Mouse (Mus musculus) testis, adult 2 months (tissue): Measurements from ENCODE around the gene Ssx2ip.

Experiments used
- CTCF ChIP-seq: fragments of 200-500 bp; IDR thresholded peaks from 2 replicates; pipeline ENCODE4 v1.5.1; 2012; ENCODE audit warnings: low read depth, mild to moderate bottlenecking, inconsistent platforms, low read length, moderate library complexity; ENCODE audit not compliant: control insufficient read depth, insufficient read depth, insufficient replicate concordance
- POLR2A ChIP-seq: fragments of 200-500 bp; IDR thresholded peaks from 2 replicates; pipeline ENCODE4 v1.6.1; 2012; ENCODE audit warnings: low read depth, mild to moderate bottlenecking, inconsistent platforms, low read length, moderate library complexity; ENCODE audit not compliant: control insufficient read depth

- TF ChIP-seq CTCF: no peak
- TF ChIP-seq POLR2A: no peak
Measured at GRCm38 (mm10) chr3:146435533-146435932, 31.1 kb downstream of the Ssx2ip start.
